9 mouse cellular contexts compared by ENCODE assay signal in the genomic region with DNA sequence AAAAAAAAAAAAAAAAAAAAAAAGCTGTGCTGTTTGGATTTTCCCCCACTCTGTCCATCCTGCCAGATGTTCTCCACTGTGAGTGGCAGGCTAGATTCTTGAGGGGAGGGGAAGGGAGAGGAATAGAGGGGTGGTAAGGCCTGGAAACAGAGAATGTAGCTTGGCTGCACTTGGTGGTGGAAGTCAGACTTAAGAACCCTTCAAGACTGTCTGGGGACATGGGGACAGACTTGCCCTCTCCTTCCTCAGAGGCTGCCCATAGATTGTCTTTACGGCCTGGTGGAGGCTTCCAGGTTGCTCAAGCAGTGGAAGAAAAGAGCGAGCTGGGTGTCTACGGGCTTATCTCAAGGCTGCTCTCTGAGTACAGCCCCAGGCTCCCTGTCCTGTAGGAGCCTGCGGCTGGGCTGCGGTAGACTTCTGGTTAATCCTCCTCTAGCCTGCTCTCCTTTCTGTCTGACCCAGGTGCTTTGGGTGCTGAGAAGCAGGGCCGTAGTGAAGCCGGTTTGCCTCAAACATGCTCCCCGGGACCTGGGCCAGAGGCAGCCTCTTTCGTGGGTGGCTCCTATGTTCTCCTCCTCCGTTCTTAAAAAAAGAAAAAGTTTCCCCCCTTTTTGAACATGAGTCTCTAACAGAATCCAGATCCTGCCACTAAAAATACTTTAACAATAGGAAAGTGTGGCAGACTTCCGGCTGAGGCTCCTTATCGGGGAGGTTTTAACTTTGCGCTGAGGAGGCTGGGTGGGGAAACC. TPM values are rescaled to one million over a fixed set of nuclear protein-coding genes. Genes with fewer than 3 reads are reported as not detected.
DNase-seq lines count a peak whose midpoint lies in the region; ATAC-seq lines count a peak whose summit lies in the region.
"Had no signal": no experiment of that assay in that cellular context is flagged by ENCODE, and none has a peak within 500 bp of the region (broad histone marks: within the 10 kb centered on the region; RNA-seq: fewer than 3 reads in every experiment).

No protein-coding gene starts in this region.

- intact Hi-C loops in gastrocnemius, postnatal 36 days (cut with DNase I): no loop called here

- H3K4me3 ChIP-seq in limb, embryonic 10.5 days: no peak overlapping the region

- peak overlapping the region; percentile 76 for H3K27ac ChIP-seq in limb, embryonic 10.5 days

- peaks cover 22% of the 10 kb centered on the region for H3K27me3 ChIP-seq in limb, embryonic 10.5 days (ENCODE audit: low read depth, poor library complexity, severe bottlenecking)

- WGBS in limb, embryonic 10.5 days: 74% methylated on average over 13 of the region's 13 CpGs

- H3K36me3 ChIP-seq in limb, embryonic 10.5 days: 0 out of 2 replicates have a peak, but pooled peaks cover 3% of the 10 kb centered on the region

- no peak for ATAC-seq in CD4-positive, CD25-positive, alpha-beta regulatory T cell, adult 4 months

- H3K9me3 ChIP-seq in limb, embryonic 10.5 days (replicated peaks): no peaks in the 10 kb centered on the region

- peak; percentile 54 for DNase-seq in gastrocnemius, adult 18-20 months (ENCODE audit: low spot score)
- no peak for DNase-seq in gastrocnemius, postnatal 36 days
- peak; percentile 34 for DNase-seq in thymus, postnatal 0 days (ENCODE audit: low spot score)
- no peak for DNase-seq in thymus, postnatal 36 days
- DNase-seq in limb, embryonic 10.5 days (ENCODE audit: low spot score): no peak
- DNase-seq in thymus, postnatal 25 days: peak; percentile 39
- no peak for DNase-seq in layer of hippocampus, adult 8-10 months (ENCODE audit: low spot score in 2 of 2)

- peaks cover 47% of the 10 kb centered on the region for H3K4me1 ChIP-seq in limb, embryonic 10.5 days

RNA-seq across cellular contexts. Expression of a gene that starts 7.0 kb away (rescaled TPM):
- total RNA-seq in gastrocnemius, adult 18-20 months (2021): 100 to 1,000 TPM; 206 to 234 TPM
- total RNA-seq in gastrocnemius, postnatal 36 days (2021): 100 to 1,000 TPM; 152 to 202 TPM
- polyA plus RNA-seq in thymus, postnatal 0 days (2015; fragmentation: Nextera tagmentation; extraction: Ambion mirVana): 24.4 and 27.4 TPM in 2 replicates
- polyA plus RNA-seq in limb, embryonic 10.5 days (2016; fragmentation: Nextera tagmentation; extraction: Ambion mirVana): 4.1 and 7.1 TPM in 2 replicates
- total RNA-seq in layer of hippocampus, adult 8-10 months (2022): 10 to 100 TPM; 50.3 to 89.6 (median 71.5) TPM
- polyA plus RNA-seq in CD4-positive, CD25-positive, alpha-beta regulatory T cell, adult 4 months (2017; shearing (Covaris generic)): 100 to 1,000 TPM in 1 of 2 experiments, 10 to 100 TPM in 1; 57.3 to 120 TPM

RNA-seq across cellular contexts. Expression of a gene that starts 23.0 kb away (rescaled TPM):
- total RNA-seq in gastrocnemius, adult 18-20 months (2021): 10 to 100 TPM; 25.0 to 31.3 TPM
- total RNA-seq in gastrocnemius, postnatal 36 days (2021): 10 to 100 TPM; 30.6 to 32.6 TPM
- polyA plus RNA-seq in thymus, postnatal 0 days (2015; fragmentation: Nextera tagmentation; extraction: Ambion mirVana): 95.1 and 103 TPM in 2 replicates
- polyA plus RNA-seq in limb, embryonic 10.5 days (2016; fragmentation: Nextera tagmentation; extraction: Ambion mirVana): 92.3 and 97.5 TPM in 2 replicates
- total RNA-seq in layer of hippocampus, adult 8-10 months (2022): 10 to 100 TPM; 43.4 to 48.1 (median 46.1) TPM
- 10 to 100 TPM; 67.8 to 79.0 TPM for polyA plus RNA-seq in CD4-positive, CD25-positive, alpha-beta regulatory T cell, adult 4 months (2017; shearing (Covaris generic))

RNA-seq across cellular contexts. Expression of a gene that starts 32.0 kb away (rescaled TPM):
- total RNA-seq in gastrocnemius, adult 18-20 months (2021): under 1 TPM; 0.26 to 0.27 TPM
- under 1 TPM; 0.23 to 0.44 TPM for total RNA-seq in gastrocnemius, postnatal 36 days (2021)
- 0.22 and 0.40 TPM in 2 replicates for polyA plus RNA-seq in thymus, postnatal 0 days (2015; fragmentation: Nextera tagmentation; extraction: Ambion mirVana)
- polyA plus RNA-seq in limb, embryonic 10.5 days (2016; fragmentation: Nextera tagmentation; extraction: Ambion mirVana): 1.8 and 4.1 TPM in 2 replicates
- under 1 TPM in 3 of 4 experiments, not detected in 1; 0.26 to 0.55 (median 0.54) TPM for total RNA-seq in layer of hippocampus, adult 8-10 months (2022)
- polyA plus RNA-seq in CD4-positive, CD25-positive, alpha-beta regulatory T cell, adult 4 months (2017; shearing (Covaris generic)): not detected
- total RNA-seq: layer of hippocampus, postnatal 10 days had no signal

RNA-seq across cellular contexts. Expression of a gene that starts 37.1 kb away (rescaled TPM):
- 1 to 10 TPM; 4.4 to 5.1 TPM for total RNA-seq in gastrocnemius, adult 18-20 months (2021)
- 1 to 10 TPM; 5.7 to 6.3 TPM for total RNA-seq in gastrocnemius, postnatal 36 days (2021)
- 1.2 TPM in 2 replicates for polyA plus RNA-seq in thymus, postnatal 0 days (2015; fragmentation: Nextera tagmentation; extraction: Ambion mirVana)
- 5.4 and 6.9 TPM in 2 replicates for polyA plus RNA-seq in limb, embryonic 10.5 days (2016; fragmentation: Nextera tagmentation; extraction: Ambion mirVana)
- 10 to 100 TPM; 57.6 to 64.4 (median 61.9) TPM for total RNA-seq in layer of hippocampus, adult 8-10 months (2022)
- polyA plus RNA-seq in CD4-positive, CD25-positive, alpha-beta regulatory T cell, adult 4 months (2017; shearing (Covaris generic)): under 1 TPM in 1 of 2 experiments, not detected in 1; 0.47 TPM

Comparison
In these comparisons a context has a peak if more than half of its experiments do, and no peak if none do; other contexts are left out.
1. DNase-seq: peak in gastrocnemius, adult 18-20 months (single experiment), thymus, postnatal 0 days (single experiment) and thymus, postnatal 25 days (single experiment); none in gastrocnemius, postnatal 36 days (0 of 2), thymus, postnatal 36 days (0 of 2), limb, embryonic 10.5 days (single experiment) and layer of hippocampus, adult 8-10 months (0 of 2).